Mouse (Mus musculus) kidney, postnatal 10 days (tissue): Measurements from ENCODE around the gene Tigd3.
"Not testable (repeated sequence)": the region's sequence is repeated elsewhere in the genome, so short reads cannot be mapped to it uniquely, and the experiment has no call there.

Experiments
- DNase-seq: peaks from one replicate; pipeline ENCODE4 v3.0.0; 2021; ENCODE audit warnings: mixed read lengths

Tigd3 gene

DNA sequence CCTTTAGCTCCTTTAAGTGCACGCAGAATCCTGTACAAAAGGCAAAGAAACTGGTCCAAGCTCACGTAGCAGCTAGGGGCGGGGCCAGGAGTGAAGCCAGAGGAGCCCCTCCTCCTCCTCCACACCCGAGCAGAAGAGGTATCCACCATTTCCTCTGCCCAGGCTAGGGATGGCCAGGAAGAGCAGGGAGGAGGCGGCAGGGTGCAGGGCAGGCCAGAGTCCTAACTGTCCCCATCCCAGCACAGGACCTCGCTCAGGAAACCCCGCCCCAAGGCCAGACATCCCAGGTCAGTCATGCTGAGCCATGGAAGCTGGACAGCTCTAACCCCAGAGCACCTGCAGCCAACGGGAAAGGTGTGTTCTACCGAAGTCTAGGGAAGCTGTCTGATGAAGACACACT is 27.8 kb upstream of the Tigd3 start:
- peak; percentile 67 for DNase-seq

DNA sequence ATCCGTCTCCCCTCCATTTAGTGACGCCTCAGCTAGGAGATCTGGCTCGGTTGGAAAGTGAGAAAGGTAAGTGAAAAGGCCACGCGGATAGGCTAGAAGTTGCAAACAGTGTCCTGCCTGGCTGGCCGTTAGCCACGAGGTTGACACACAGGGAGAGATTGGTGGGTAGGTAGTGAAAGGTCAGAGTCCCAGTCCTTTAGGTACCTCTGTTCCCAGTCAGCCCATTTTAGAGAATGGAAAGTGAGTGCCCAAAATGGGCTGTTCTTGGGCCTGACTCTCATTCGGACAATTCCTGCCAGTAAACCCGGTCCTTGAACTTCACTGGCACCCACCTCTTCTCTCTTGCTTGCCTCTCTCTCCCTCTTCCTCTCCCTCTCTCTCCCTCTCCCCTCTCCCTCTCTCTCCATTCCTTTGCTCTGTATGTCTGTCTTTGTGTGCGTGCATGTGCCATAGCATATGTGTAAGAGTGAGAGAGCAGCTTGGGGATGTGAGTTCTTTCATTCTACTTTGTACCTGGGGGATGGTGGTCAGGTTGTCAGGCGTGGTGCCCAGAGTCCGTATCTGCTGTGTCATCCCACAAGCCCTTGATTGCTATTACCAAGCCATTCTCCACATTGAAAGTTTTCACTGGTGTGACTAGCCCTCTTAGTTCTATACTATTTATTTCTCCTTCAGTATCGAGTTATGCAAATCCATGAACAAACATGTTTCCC is 19.2 kb upstream of the Tigd3 start, which contains the start of gene Dpf2:
Gene Dpf2, minus strand, starts transcription at position 4 of the 713 bp plus-strand sequence.
- DNase-seq, result no peak

GRCm38 (mm10) chr19:5912103-5913006 is 18.4 kb upstream of the Tigd3 start:
- DNase-seq, result peak; percentile 100

GRCm38 (mm10) chr19:5911430-5912102 is 17.6 kb upstream of the Tigd3 start:
- no peak for DNase-seq

- no peak for DNase-seq
Observed at GRCm38 (mm10) chr19:5910221-5910620, 16.3 kb upstream of the Tigd3 start.

- no peak for DNase-seq
Observed at GRCm38 (mm10) chr19:5907275-5907674, 13.3 kb upstream of the Tigd3 start.

GRCm38 (mm10) chr19:5893282-5894001 is 507 bp downstream of the Tigd3 start:
- no peak for DNase-seq

DNA sequence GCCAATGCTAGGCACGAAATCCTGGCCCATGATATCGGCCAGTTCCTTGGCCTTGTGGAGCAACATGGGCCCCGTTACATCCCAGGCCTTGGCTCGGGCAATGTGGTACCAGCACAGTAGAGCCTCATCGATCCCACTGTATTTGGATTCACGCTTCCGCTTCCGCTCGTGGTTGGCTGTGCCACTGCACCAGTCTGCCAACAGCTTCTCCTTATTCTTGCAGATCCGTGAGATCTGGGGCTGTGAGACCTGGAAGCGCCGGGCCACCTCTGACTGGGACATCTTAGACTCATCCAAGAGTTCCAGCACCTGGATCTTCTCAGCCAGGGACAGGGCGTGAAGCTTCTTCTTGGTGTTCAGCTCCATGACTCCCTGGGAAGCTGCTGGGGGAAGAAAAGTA is 1.2 kb downstream of the Tigd3 start:
- DNase-seq, result no peak

DNA sequence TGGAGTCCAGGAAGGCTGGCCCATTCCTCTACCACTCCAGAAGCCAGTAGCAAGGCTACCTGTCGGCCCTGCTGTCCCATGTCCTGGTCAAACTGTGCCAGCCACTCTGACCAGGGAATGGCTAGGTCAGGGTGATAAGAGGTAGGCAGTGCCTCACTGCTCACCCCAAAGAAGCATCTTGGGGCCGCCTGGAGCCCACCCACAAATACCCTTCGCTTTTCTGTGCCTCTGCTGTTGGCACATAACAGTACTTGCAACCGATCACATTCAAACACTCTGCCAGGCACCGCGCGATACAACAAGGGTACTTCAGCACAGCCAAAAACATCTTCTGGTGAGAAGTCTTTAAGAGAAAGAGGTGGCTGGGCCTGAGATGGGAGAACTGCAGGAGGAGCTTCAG is 1.7 kb downstream of the Tigd3 start:
- DNase-seq, result no peak

DNA sequence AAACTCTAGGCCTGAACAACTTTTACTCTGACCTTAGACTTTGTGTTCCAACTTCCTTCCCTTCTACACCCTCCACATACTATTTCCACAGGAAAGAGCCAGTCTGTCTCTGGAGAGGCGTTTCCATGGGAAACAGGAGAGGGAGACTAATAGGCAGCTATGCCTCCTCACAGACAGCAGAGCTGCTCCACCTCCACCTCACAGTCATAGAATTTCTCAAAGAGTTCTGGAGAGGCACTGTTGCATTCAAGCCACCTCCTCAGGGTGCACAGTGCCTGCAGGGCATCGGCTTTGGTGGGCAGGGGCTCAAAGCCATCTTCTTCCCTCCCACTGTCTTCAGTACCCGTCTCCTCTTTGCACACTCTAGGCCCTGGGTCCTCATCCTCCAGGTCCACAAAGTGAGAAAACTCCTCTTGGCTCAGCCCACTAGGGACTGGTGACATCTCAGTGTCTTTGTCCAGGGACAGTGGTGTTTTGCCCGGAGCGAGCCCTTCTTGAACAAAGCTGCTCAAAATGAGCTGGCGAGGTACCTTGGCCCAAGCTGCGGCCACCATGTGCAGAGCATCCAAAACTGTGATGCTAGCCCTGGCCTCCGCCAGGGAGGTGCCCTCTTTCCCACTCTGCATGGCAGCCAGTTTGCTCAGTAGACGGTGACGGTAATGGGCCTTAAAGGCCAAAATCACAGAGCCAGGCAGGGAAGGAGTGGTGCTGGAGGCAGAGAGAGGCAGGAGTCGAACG is 2.3 kb downstream of the Tigd3 start:
- no peak for DNase-seq

DNA sequence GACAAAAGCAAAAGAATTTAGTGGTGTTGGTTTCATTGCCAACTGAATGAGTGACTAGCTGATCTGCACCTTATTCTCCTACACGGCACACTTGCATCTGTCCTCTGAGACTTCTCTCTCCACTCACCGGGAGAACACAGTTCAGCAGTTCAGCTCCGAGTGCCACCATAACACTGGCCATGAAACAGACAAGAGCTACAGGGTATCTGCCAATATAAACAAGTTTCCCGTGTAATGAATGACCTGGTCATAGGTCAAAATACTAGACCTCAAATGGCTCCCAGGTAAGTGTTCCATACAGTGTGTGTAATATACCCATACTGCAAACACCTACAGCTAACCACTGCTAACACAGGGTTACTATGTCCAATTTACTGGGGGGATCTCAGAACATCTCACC is 4.7 kb downstream of the Tigd3 start:
- no peak for DNase-seq

DNA sequence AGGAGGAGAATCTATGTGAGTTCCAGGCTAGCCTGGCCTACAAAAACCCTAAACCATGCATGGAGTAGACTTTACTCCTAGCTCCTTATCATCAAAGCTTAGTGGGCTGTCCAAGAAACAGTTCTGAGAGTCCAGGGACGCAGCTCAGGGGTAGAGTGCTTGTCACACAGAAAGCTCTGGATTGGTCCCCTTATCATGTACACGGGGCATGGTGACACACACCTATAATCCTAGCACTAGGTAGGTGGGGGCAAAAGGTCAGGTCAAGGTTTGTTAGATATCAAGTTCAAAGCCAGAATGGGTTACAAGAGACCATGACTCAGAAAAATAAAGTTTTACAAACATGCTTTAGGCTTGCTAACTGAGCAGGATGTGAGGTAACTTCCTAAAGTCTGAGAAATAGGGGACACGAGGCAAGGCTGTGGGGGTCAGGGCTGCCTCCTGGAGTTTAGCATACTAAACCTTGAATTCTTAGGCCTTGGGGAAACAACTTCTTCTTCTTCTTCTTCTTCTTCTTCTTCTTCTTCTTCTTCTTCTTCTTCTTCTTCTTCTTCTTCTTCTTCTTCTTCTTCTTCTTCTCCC is 6.6 kb downstream of the Tigd3 start:
- DNase-seq, result no peak

DNA sequence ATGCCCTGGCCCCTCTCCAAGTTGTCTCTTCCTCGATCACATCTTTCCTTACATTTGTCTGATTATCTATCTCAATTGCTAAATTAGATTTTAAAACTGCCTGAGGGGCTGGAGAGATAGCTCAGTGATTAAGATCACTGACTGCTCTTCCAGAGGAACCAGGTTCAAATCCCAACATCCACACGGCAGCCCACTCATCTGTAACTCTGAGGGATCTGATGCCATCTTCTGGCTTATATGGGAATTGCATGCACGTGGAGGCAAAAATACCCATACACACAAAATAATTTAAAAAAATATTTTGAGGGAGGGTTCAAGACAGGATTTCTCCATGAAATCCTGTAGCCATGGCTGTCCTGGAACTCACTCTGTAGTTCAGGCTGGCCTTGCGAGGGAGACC is 8.1 kb downstream of the Tigd3 start:
- DNase-seq, result no peak

- no peak for DNase-seq
Observed at GRCm38 (mm10) chr19:5883935-5884334, 10.0 kb downstream of the Tigd3 start.

GRCm38 (mm10) chr19:5882079-5882478 is 11.9 kb downstream of the Tigd3 start:
- not testable (repeated sequence) for DNase-seq

DNA sequence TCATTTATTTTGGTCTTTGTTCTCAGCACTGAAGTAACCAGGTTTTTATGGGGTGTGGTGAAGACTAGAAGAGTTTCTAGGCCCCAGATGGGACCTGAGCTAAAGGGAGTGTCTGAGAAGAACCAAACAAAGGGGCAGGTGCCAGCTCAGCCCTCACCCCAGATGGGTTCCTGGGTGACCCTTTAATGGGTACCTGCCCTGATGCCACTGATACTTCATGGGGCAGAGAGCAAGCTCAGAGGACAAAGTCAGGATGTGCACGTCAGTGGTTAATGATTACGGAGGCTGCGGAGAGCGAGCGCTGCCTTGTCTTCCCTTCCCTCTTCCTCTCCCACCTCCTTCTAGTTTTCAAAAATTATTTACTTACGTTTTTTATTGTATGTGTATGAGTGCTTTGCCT is 12.8 kb downstream of the Tigd3 start:
- DNase-seq, result peak; percentile 49

GRCm38 (mm10) chr19:5879735-5880134 is 14.2 kb downstream of the Tigd3 start:
- DNase-seq, result no peak

- DNase-seq, result no peak
Observed at GRCm38 (mm10) chr19:5878916-5879315, 15.0 kb downstream of the Tigd3 start.

GRCm38 (mm10) chr19:5878362-5878722 is 15.6 kb downstream of the Tigd3 start:
- peak; percentile 85 for DNase-seq

- peak; percentile 88 for DNase-seq
Observed at GRCm38 (mm10) chr19:5877618-5878361, 16.2 kb downstream of the Tigd3 start, which contains the start of gene Slc25a45. TSS of gene Slc25a45 (plus strand) at chr19:5877808.

DNA sequence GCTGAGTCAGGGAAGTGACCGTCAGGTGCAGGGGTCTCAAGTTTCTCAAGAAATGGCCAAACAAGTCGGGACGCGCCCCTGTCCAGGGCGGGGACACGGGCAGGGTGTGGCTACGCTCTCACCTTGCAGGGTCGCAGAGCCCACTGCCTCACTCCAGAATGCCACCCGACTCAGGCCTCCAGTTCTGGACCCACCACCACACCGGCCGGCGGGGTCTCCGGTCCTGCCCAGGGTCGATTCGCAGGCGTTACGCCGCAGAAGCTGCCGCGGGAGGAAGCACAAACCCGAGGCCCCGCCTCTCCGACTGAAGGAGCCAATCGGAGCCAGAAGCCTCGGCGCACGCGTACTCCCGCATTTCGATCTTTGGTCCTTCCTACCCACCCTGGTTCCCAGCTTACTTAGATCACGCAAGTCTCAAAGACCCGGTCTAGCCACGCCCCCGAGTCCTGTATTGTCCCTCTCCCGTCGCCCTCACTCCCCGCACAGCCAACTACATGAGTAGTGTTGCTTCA is 18.9 kb downstream of the Tigd3 start, which contains the start of gene Frmd8:
Gene Frmd8, minus strand, starts transcription at position 306 of the 512 bp plus-strand sequence.
- peak; percentile 97 for DNase-seq
